Mouse (Mus musculus) lung, postnatal 0 days (tissue): ENCODE measurements at regions not wholly inside any gene's neighbourhood (a gene's known extent, or its start where the extent isn't known, plus 50 kb on each side); places are given as distances from the start of the nearest gene placed in this dataset.

ENCODE experiments used
- CTCF ChIP-seq: IDR thresholded peaks from 2 replicates; pipeline ENCODE4 v1.5.1; 2016; ENCODE audit warnings: antibody characterized with exemption, mild to moderate bottlenecking
- EP300 ChIP-seq: IDR thresholded peaks from 2 replicates; pipeline ENCODE4 v1.6.1; 2016; ENCODE audit warnings: antibody characterized with exemption, mild to moderate bottlenecking, control low read depth

DNA sequence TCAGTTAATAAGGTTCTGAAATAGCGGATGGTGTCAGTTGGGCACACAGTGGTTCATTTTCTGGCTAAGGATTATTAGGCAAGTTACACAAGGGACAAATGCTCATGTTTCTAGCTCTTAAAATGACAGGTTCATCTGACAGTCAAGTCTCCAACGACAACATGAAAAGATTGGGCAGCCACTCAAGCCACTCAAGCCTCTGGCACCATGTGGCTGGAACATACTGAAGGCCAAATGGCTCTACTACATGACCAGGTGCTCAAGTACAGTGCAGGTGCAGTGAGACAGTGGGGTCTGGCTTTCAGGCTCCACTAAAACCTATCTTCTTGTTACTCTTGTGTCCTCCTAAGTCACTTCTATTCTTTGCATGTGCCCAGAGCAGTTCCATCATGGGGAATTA lies 441.2 kb upstream of the Tmpo start:
- TF ChIP-seq CTCF, result no peak
- no peak for TF ChIP-seq EP300
